ENCODE assay signal across 12 mouse cellular contexts in the genomic region with DNA sequence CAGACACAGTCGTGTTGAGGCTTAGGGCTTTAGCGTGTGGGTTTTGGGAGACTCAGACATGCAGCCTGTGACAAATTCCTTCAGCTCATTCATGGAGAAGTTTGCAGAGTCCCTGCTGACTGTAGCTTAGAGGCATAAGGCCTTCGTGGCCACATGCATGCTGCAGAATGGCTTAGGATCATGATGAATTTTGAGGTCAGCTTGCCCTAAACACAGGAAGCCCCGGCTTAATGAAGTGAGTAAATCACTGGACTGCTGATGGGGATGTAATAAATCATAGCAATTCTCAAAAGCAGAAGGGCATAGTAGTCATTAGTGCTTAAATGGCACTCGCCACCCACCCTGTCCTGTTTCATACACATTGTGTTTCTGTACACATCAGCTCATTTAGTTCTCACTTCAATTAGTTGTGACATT. TPM values are rescaled to one million over a fixed set of nuclear protein-coding genes. Genes with fewer than 3 reads are reported as not detected.
DNase-seq lines count a peak whose midpoint lies in the region; ATAC-seq and TF ChIP-seq lines count a peak whose summit lies in the region.
"Had no signal": no experiment of that assay in that cellular context is flagged by ENCODE, and none has a peak within 500 bp of the region (broad histone marks: within the 10 kb centered on the region; RNA-seq: fewer than 3 reads in every experiment).

No protein-coding gene starts in this region.

- H3K27ac ChIP-seq in embryonic facial prominence, embryonic 12.5 days: no peak overlapping the region
- no peak overlapping the region for H3K27ac ChIP-seq in embryonic facial prominence, embryonic 10.5 days (replicated peaks)
- H3K27ac ChIP-seq in midbrain, postnatal 0 days (ENCODE audit: low read depth, low read length): no peak overlapping the region
- H3K27ac ChIP-seq in midbrain, embryonic 16.5 days (ENCODE audit: low read length): no peak overlapping the region
- no peak overlapping the region for H3K27ac ChIP-seq in hindbrain, embryonic 16.5 days (ENCODE audit: low read depth, low read length)
- no peak overlapping the region for H3K27ac ChIP-seq in neural tube, embryonic 15.5 days (replicated peaks)

- no peak overlapping the region for H3K4me3 ChIP-seq in embryonic facial prominence, embryonic 12.5 days
- no peak overlapping the region for H3K4me3 ChIP-seq in embryonic facial prominence, embryonic 10.5 days
- no peak overlapping the region for H3K4me3 ChIP-seq in midbrain, postnatal 0 days (ENCODE audit: low read depth, low read length)
- no peak overlapping the region for H3K4me3 ChIP-seq in midbrain, embryonic 16.5 days (ENCODE audit: low read depth, low read length)
- H3K4me3 ChIP-seq in hindbrain, embryonic 16.5 days (ENCODE audit: low read length): no peak overlapping the region
- no peak overlapping the region for H3K4me3 ChIP-seq in neural tube, embryonic 15.5 days (replicated peaks)
- H3K4me3 ChIP-seq: megakaryocyte, embryonic 14.5 days had no signal

- DNase-seq in embryonic facial prominence, embryonic 10.5 days (ENCODE audit: low spot score): no peak
- DNase-seq in midbrain, postnatal 0 days (ENCODE audit: low spot score): peak; percentile 59
- no peak for DNase-seq in left cerebral cortex, postnatal 14 days (ENCODE audit: low spot score in 2 of 2)
- no peak for DNase-seq in spleen, postnatal 10 days (ENCODE audit: low spot score in 2 of 2)
- DNase-seq: cerebellum, adult 2 months; heart, adult 18-20 months; lung, adult 2 months had no signal

- no peaks in the 10 kb centered on the region for H3K9me3 ChIP-seq in embryonic facial prominence, embryonic 12.5 days
- H3K9me3 ChIP-seq in embryonic facial prominence, embryonic 10.5 days: no peaks in the 10 kb centered on the region
- H3K9me3 ChIP-seq in midbrain, postnatal 0 days (ENCODE audit: low read length): no peaks in the 10 kb centered on the region
- H3K9me3 ChIP-seq in midbrain, embryonic 16.5 days (replicated peaks; ENCODE audit: control insufficient read depth, low read length, poor library complexity, severe bottlenecking): no peaks in the 10 kb centered on the region
- H3K9me3 ChIP-seq in hindbrain, embryonic 16.5 days (ENCODE audit: control insufficient read depth, low read length): no peaks in the 10 kb centered on the region
- no peaks in the 10 kb centered on the region for H3K9me3 ChIP-seq in neural tube, embryonic 15.5 days (replicated peaks)
- H3K9me3 ChIP-seq: megakaryocyte, embryonic 14.5 days had no signal

- no peak for TF ChIP-seq CTCF in midbrain, postnatal 0 days (IDR thresholded peaks at IDR 0.05)

- no peaks in the 10 kb centered on the region for H3K4me1 ChIP-seq in embryonic facial prominence, embryonic 12.5 days
- H3K4me1 ChIP-seq in embryonic facial prominence, embryonic 10.5 days: no peaks in the 10 kb centered on the region
- no peaks in the 10 kb centered on the region for H3K4me1 ChIP-seq in midbrain, postnatal 0 days (ENCODE audit: insufficient read depth, low read length)
- H3K4me1 ChIP-seq in midbrain, embryonic 16.5 days (ENCODE audit: control insufficient read depth, insufficient read depth, low read length): no peaks in the 10 kb centered on the region
- H3K4me1 ChIP-seq in hindbrain, embryonic 16.5 days (ENCODE audit: control insufficient read depth, insufficient read depth, low read depth, low read length): no peaks in the 10 kb centered on the region
- no peaks in the 10 kb centered on the region for H3K4me1 ChIP-seq in neural tube, embryonic 15.5 days

- H3K27me3 ChIP-seq in embryonic facial prominence, embryonic 12.5 days: no peaks in the 10 kb centered on the region
- no peaks in the 10 kb centered on the region for H3K27me3 ChIP-seq in embryonic facial prominence, embryonic 10.5 days (replicated peaks; ENCODE audit: low read depth, poor library complexity, severe bottlenecking)
- no peaks in the 10 kb centered on the region for H3K27me3 ChIP-seq in midbrain, postnatal 0 days (ENCODE audit: insufficient read depth, low read length)
- no peaks in the 10 kb centered on the region for H3K27me3 ChIP-seq in midbrain, embryonic 16.5 days (ENCODE audit: control insufficient read depth, insufficient read depth, low read depth, low read length)
- no peaks in the 10 kb centered on the region for H3K27me3 ChIP-seq in hindbrain, embryonic 16.5 days (replicated peaks; ENCODE audit: control insufficient read depth, insufficient read depth, low read length)
- no peaks in the 10 kb centered on the region for H3K27me3 ChIP-seq in neural tube, embryonic 15.5 days (replicated peaks)
- H3K27me3 ChIP-seq: megakaryocyte, embryonic 14.5 days had no signal

- peak; percentile 64 for ATAC-seq in embryonic facial prominence, embryonic 12.5 days (ENCODE audit: insufficient number of reproducible peaks, insufficient read depth, low FRiP score, low TSS enrichment)
- no peak for ATAC-seq in midbrain, postnatal 0 days (ENCODE audit: low FRiP score)
- ATAC-seq in midbrain, embryonic 16.5 days: no peak
- ATAC-seq in hindbrain, embryonic 16.5 days: peak; percentile 93
- ATAC-seq in neural tube, embryonic 15.5 days (ENCODE audit: low FRiP score): peak; percentile 66

- 67% methylated on average over 5 of the region's 5 CpGs for WGBS in embryonic facial prominence, embryonic 12.5 days
- 78% methylated on average over 5 of the region's 5 CpGs for WGBS in embryonic facial prominence, embryonic 10.5 days
- 77% methylated on average over 5 of the region's 5 CpGs for WGBS in midbrain, postnatal 0 days
- 75% methylated on average over 5 of the region's 5 CpGs for WGBS in midbrain, embryonic 16.5 days
- 67% methylated on average over 5 of the region's 5 CpGs for WGBS in hindbrain, embryonic 16.5 days
- 53% methylated on average over 5 of the region's 5 CpGs for WGBS in neural tube, embryonic 15.5 days

- no peak overlapping the region for H3K4me2 ChIP-seq in embryonic facial prominence, embryonic 12.5 days (replicated peaks)
- H3K4me2 ChIP-seq in midbrain, postnatal 0 days (ENCODE audit: low read depth, low read length, poor library complexity, severe bottlenecking): no peak overlapping the region
- no peak overlapping the region for H3K4me2 ChIP-seq in midbrain, embryonic 16.5 days (ENCODE audit: low read length)
- no peak overlapping the region for H3K4me2 ChIP-seq in hindbrain, embryonic 16.5 days (ENCODE audit: low read length)
- no peak overlapping the region for H3K4me2 ChIP-seq in neural tube, embryonic 15.5 days

- intact Hi-C loops in left cerebral cortex, postnatal 14 days (cut with DNase I): no loop called here

- no peak overlapping the region for H3K9ac ChIP-seq in embryonic facial prominence, embryonic 12.5 days
- H3K9ac ChIP-seq in midbrain, postnatal 0 days (replicated peaks; ENCODE audit: low read length, poor library complexity, severe bottlenecking): no peak overlapping the region
- no peak overlapping the region for H3K9ac ChIP-seq in midbrain, embryonic 16.5 days (ENCODE audit: low read depth, low read length)
- no peak overlapping the region for H3K9ac ChIP-seq in hindbrain, embryonic 16.5 days (ENCODE audit: low read depth, low read length)
- H3K9ac ChIP-seq in neural tube, embryonic 15.5 days (replicated peaks): no peak overlapping the region

- H3K36me3 ChIP-seq in embryonic facial prominence, embryonic 12.5 days: no peaks in the 10 kb centered on the region
- no peaks in the 10 kb centered on the region for H3K36me3 ChIP-seq in embryonic facial prominence, embryonic 10.5 days (replicated peaks)
- no peaks in the 10 kb centered on the region for H3K36me3 ChIP-seq in midbrain, postnatal 0 days (ENCODE audit: insufficient read depth, low read length)
- no peaks in the 10 kb centered on the region for H3K36me3 ChIP-seq in midbrain, embryonic 16.5 days (ENCODE audit: control insufficient read depth, insufficient read depth, low read length)
- H3K36me3 ChIP-seq in hindbrain, embryonic 16.5 days (ENCODE audit: control insufficient read depth, insufficient read depth, low read length): no peaks in the 10 kb centered on the region
- no peaks in the 10 kb centered on the region for H3K36me3 ChIP-seq in neural tube, embryonic 15.5 days

RNA-seq across cellular contexts. Expression of a gene that starts 32.8 kb away (rescaled TPM):
- 0.93 and 1.1 TPM in 2 replicates for polyA plus RNA-seq in embryonic facial prominence, embryonic 12.5 days (2016; fragmentation: Nextera tagmentation; extraction: Ambion mirVana)
- polyA plus RNA-seq in embryonic facial prominence, embryonic 10.5 days (2016; fragmentation: Nextera tagmentation; extraction: Ambion mirVana): 0.49 and 0.75 TPM in 2 replicates
- total RNA-seq in midbrain, postnatal 0 days (2014; rRNA removed): 2.7 and 4.7 TPM in 2 replicates
- polyA plus RNA-seq in midbrain, postnatal 0 days (2015; fragmentation: Nextera tagmentation; extraction: Ambion mirVana): 2.0 and 2.3 TPM in 2 replicates
- polyA plus RNA-seq in midbrain, embryonic 16.5 days (2015; fragmentation: Nextera tagmentation; extraction: Ambion mirVana): 2.8 and 3.0 TPM in 2 replicates
- 2.7 and 4.0 TPM in 2 replicates for polyA plus RNA-seq in hindbrain, embryonic 16.5 days (2015; fragmentation: Nextera tagmentation; extraction: Ambion mirVana)
- polyA plus RNA-seq in neural tube, embryonic 15.5 days (2015; fragmentation: Nextera tagmentation; extraction: Ambion mirVana): 1.5 and 2.4 TPM in 2 replicates
- total RNA-seq in left cerebral cortex, postnatal 14 days (2021): 1 to 10 TPM; 2.1 to 5.4 TPM

Comparison
In these comparisons a context has a peak if more than half of its experiments do, and no peak if none do; other contexts are left out.
1. ATAC-seq: peak in embryonic facial prominence, embryonic 12.5 days (single experiment), hindbrain, embryonic 16.5 days (single experiment) and neural tube, embryonic 15.5 days (single experiment); none in midbrain, postnatal 0 days (single experiment) and midbrain, embryonic 16.5 days (single experiment).